Mouse (Mus musculus): ENCODE data around the gene Shpk. TPM values are rescaled to one million over a fixed set of nuclear protein-coding genes. Genes with fewer than 3 reads are reported as not detected.

Gene Shpk
- polyA plus RNA-seq, 1 experiment = 14.8 TPM

DNA sequence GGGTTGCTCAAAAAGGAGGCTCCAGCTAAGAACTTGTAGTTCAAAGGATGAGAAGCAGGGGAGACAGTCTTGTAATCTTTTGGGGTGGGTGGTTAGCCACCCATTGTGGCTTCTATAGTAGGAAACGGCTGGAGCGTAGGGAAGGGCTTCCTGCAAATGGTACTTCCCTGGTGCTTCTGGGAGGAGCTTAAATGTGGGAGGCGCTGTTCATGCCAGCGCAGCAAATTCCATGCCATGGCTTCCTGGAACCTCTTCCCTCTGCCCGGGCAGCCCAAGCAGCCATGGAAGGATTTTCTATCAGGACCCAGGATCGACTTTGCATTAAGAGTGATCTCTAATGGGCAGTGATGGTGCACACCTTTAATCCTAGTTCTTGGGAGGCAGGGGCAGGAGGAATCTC lies 30.7 kb upstream of the Shpk start:
- H3K36me3 ChIP-seq (ENCODE audit: control insufficient read depth, insufficient read depth, low read length) = no peaks in the 10 kb centered on the region
- no peak overlapping the region for H3K27ac ChIP-seq (ENCODE audit: insufficient read depth, low read depth, low read length)
- WGBS = 73% methylated on average over 6 of the region's 6 CpGs
- TF ChIP-seq CTCF (IDR thresholded peaks at IDR 0.05; ENCODE audit: extremely low read depth, insufficient read length, insufficient replicate concordance, low read depth, low read length) = no peak
- no peak for TF ChIP-seq POLR2A (IDR thresholded peaks at IDR 0.05; ENCODE audit: low read depth, low read length)
- no peak overlapping the region for H3K4me3 ChIP-seq (ENCODE audit: low read depth, low read length)
- H3K4me1 ChIP-seq (ENCODE audit: control insufficient read depth, insufficient read depth, insufficient read length, low read length) = peaks cover 11% of the 10 kb centered on the region; the same call in 1 of the 2 replicates
- H3K27me3 ChIP-seq (ENCODE audit: control insufficient read depth, insufficient read depth, low read length) = no peaks in the 10 kb centered on the region

DNA sequence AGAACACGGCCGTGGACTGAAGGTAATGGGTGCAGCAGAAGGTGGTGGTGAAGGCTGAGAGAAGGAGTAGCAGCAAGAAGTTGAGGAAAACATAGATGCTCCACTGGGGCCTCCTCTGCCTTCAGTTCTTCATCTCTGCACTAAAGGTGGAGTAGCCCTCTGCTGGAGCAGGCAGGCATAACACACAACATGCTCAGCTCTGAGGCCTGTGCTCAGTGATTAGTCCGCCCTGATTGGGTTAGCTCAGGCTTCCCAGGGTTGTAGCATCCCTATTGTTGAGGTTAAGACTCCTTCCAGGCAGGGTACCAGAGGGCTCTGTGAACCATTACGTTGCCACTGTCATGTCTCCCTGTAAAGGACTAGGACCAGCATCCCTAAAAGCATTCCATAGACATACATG lies 30.0 kb upstream of the Shpk start:
- Histone ChIP-seq H3K27ac (ENCODE audit: insufficient read depth, low read depth, low read length) (no peak overlapping the region), H3K4me3 (ENCODE audit: low read depth, low read length) (no peak overlapping the region), H3K4me1 (ENCODE audit: control insufficient read depth, insufficient read depth, insufficient read length, low read length) (peaks cover 11% of the 10 kb centered on the region; the same call in 1 of the 2 replicates), H3K36me3 (ENCODE audit: control insufficient read depth, insufficient read depth, low read length) (no peaks in the 10 kb centered on the region), H3K27me3 (ENCODE audit: control insufficient read depth, insufficient read depth, low read length) (no peaks in the 10 kb centered on the region)
- WGBS = 58% methylated on average over 4 of the region's 4 CpGs
- no peak for TF ChIP-seq POLR2A (IDR thresholded peaks at IDR 0.05; ENCODE audit: low read depth, low read length)
- peak; percentile 59; the same call in 1 of the 2 replicates for TF ChIP-seq CTCF (IDR thresholded peaks at IDR 0.05; ENCODE audit: extremely low read depth, insufficient read length, insufficient replicate concordance, low read depth, low read length)

DNA sequence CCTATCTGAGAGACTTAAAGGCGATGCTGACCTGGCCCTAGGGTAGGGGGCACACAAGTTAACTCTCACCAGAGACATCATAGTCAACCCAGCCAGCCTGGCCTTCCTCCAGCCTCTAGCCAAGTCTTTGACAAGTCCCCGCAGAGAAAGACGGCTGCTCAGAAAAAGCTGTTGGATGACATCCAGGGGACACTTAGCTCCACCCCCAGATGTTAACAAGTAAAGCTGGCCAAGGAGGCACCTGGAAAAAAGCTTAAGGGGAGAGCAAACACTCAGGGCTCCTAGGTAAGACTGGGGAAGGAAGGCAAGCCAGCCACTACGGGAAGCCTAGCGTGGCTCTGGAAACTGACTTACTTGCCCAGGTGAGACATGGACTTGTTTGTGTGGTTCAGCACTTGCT lies 27.1 kb upstream of the Shpk start:
- Histone ChIP-seq H3K36me3 (ENCODE audit: control insufficient read depth, insufficient read depth, low read length) (peaks cover 3% of the 10 kb centered on the region), H3K4me3 (ENCODE audit: low read depth, low read length) (no peak overlapping the region), H3K27ac (ENCODE audit: insufficient read depth, low read depth, low read length) (no peak overlapping the region), H3K27me3 (ENCODE audit: control insufficient read depth, insufficient read depth, low read length) (no peaks in the 10 kb centered on the region), H3K4me1 (ENCODE audit: control insufficient read depth, insufficient read depth, insufficient read length, low read length) (peaks cover 11% of the 10 kb centered on the region; the same call in 1 of the 2 replicates)
- TF ChIP-seq POLR2A (IDR thresholded peaks at IDR 0.05; ENCODE audit: low read depth, low read length) = no peak
- no peak for TF ChIP-seq CTCF (IDR thresholded peaks at IDR 0.05; ENCODE audit: extremely low read depth, insufficient read length, insufficient replicate concordance, low read depth, low read length)
- 21% methylated on average over 5 of the region's 5 CpGs for whole genome bisulfite sequencing

DNA sequence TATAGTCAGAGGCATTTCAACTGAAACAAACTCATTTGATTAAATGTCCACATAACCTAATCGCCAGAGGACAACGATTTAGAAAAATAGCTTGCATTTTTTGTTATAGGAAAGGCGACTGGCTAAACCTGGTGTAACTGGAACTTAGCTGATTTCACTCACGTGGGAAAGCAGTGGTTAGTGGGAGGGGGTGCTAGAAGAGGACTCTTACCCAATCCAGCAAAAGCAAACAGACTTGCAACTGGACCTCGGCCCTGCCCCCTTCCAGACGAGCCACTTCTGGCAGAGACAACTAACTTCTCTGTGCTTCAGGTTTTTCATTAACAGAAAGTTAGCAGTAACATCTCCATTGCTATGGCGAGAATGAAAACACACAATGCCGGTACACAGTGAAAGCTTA lies 23.6 kb upstream of the Shpk start:
- no peaks in the 10 kb centered on the region for H3K27me3 ChIP-seq (ENCODE audit: control insufficient read depth, insufficient read depth, low read length)
- peaks cover 6% of the 10 kb centered on the region for H3K36me3 ChIP-seq (ENCODE audit: control insufficient read depth, insufficient read depth, low read length)
- peaks cover 4% of the 10 kb centered on the region; the same call in 1 of the 2 replicates for H3K4me1 ChIP-seq (ENCODE audit: control insufficient read depth, insufficient read depth, insufficient read length, low read length)
- no peak for TF ChIP-seq POLR2A (IDR thresholded peaks at IDR 0.05; ENCODE audit: low read depth, low read length)
- no peak for TF ChIP-seq CTCF (IDR thresholded peaks at IDR 0.05; ENCODE audit: extremely low read depth, insufficient read length, insufficient replicate concordance, low read depth, low read length)
- H3K27ac ChIP-seq (ENCODE audit: insufficient read depth, low read depth, low read length) = no peak overlapping the region
- 10% methylated on average over 8 of the region's 8 CpGs for WGBS
- H3K4me3 ChIP-seq (ENCODE audit: low read depth, low read length) = peak overlapping the region; percentile 27; the same call in 1 of the 2 replicates

DNA sequence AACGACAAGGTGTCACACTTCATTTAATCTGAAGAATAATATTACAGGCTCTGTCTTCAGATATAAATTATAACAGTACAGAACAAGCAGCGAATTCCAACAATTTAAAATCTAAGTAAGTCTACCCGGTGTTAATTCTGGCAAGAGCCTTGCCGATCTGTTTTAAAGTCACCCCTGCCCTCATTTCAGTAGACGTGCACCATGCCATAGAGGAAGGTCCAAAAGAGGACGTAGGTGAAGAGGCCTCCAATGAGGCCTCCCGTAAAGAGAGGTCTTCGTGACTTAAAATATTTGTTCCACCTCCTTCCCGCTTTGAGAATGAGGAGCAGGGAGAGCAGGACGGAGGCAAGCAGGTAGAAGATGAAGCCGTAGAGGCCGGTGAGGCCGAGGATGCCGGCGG lies 23.1 kb upstream of the Shpk start:
- Histone ChIP-seq H3K27me3 (ENCODE audit: control insufficient read depth, insufficient read depth, low read length) (no peaks in the 10 kb centered on the region), H3K36me3 (ENCODE audit: control insufficient read depth, insufficient read depth, low read length) (peaks cover 9% of the 10 kb centered on the region), H3K27ac (ENCODE audit: insufficient read depth, low read depth, low read length) (no peak overlapping the region; the same call in 1 of the 2 replicates), H3K4me1 (ENCODE audit: control insufficient read depth, insufficient read depth, insufficient read length, low read length) (peaks cover 4% of the 10 kb centered on the region; the same call in 1 of the 2 replicates), H3K4me3 (ENCODE audit: low read depth, low read length) (peak overlapping the region; percentile 89)
- TF ChIP-seq CTCF (IDR thresholded peaks at IDR 0.05; ENCODE audit: extremely low read depth, insufficient read length, insufficient replicate concordance, low read depth, low read length) = no peak
- under 1% methylated on average over 15 of the region's 15 CpGs for WGBS

DNA sequence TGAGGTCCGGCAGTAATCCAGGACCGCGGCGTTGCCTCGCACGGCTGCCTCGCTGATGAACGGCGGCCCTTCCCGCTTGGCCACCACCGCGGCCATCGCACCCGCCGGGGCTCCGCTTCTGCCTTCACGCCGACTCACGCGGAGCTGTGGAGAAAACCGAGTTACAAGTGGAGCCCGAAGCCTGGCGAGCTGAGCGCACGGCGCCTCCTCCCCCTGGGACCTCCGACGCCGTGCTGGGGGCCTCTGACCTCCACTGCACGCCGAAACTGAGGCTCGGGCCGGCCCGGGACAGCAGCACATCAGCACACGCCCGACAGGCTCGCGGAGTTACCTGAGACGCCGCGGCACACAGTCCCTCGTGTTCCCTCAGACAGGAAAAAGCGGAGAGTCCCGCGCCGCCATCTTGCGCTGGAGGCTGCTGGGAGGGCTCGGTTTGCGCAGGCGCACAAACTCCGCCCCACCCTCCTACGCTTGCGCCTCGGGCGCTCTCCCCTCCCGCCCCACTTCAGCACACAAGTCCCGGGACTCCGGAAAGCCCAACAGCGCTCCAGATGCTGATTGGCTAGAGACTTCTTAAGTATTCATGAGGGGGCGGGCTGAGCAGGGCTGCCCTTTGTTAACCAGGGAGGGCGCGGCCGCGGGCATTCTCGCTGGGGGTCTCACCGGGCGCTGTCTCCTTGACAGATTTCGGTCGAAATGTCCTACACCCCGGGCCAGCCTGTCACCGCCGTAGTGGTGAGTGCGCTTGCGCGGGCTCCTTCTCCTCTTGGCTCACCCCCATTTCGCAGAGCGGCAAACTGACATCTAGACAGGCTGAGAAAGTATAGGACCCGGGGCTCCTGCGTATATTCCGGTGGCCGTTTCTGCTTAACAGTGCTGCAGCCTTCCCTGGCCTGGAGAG lies 22.4 kb upstream of the Shpk start, which contains the start of the genes Emc6 and Tax1bp3:
TSS of gene Emc6 (minus strand) at position 430 of the 901 bp plus-strand sequence.
TSS of gene Tax1bp3 (plus strand) at position 476 of the 901 bp plus-strand sequence.
- Histone ChIP-seq H3K27ac (ENCODE audit: insufficient read depth, low read depth, low read length) (peak within 1 kb of the TSS; percentile 99), H3K27me3 (ENCODE audit: control insufficient read depth, insufficient read depth, low read length) (no peaks in the 10 kb centered on the region), H3K4me1 (ENCODE audit: control insufficient read depth, insufficient read depth, insufficient read length, low read length) (peaks cover 4% of the 10 kb centered on the region; the same call in 1 of the 2 replicates), H3K36me3 (ENCODE audit: control insufficient read depth, insufficient read depth, low read length) (peaks cover 9% of the 10 kb centered on the region), H3K4me3 (ENCODE audit: low read depth, low read length) (peak within 1 kb of the TSS; percentile 89)
- TF ChIP-seq CTCF (IDR thresholded peaks at IDR 0.05; ENCODE audit: extremely low read depth, insufficient read length, insufficient replicate concordance, low read depth, low read length) = no peak
- peak; percentile 73 for TF ChIP-seq POLR2A (IDR thresholded peaks at IDR 0.05; ENCODE audit: low read depth, low read length)
- WGBS = under 1% methylated on average over 81 of the region's 81 CpGs

DNA sequence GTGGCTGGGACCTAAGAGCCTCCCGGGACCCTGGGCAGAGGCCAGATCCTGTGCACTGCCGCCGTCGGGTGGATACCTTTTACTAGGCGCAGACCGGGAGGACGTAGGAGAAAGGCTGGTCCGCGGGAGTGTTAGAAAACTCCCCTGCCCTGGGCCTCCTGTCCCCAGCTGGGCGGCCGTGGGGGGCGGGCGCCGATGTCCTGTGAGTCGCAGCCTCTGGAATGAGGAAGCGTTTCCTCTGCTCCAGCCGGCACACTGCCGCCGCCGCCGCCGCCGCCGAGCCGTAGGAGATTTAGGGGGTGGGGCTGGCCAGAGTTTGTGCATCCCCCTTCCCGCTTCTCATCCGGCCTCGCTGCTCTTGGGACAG lies 21.8 kb upstream of the Shpk start:
- Histone ChIP-seq H3K27ac (ENCODE audit: insufficient read depth, low read depth, low read length) (peak overlapping the region; percentile 99), H3K36me3 (ENCODE audit: control insufficient read depth, insufficient read depth, low read length) (peaks cover 14% of the 10 kb centered on the region), H3K4me3 (ENCODE audit: low read depth, low read length) (peak overlapping the region; percentile 89), H3K4me1 (ENCODE audit: control insufficient read depth, insufficient read depth, insufficient read length, low read length) (peaks cover 4% of the 10 kb centered on the region; the same call in 1 of the 2 replicates), H3K27me3 (ENCODE audit: control insufficient read depth, insufficient read depth, low read length) (no peaks in the 10 kb centered on the region)
- 1% methylated on average over 28 of the region's 28 CpGs for WGBS
- TF ChIP-seq POLR2A (IDR thresholded peaks at IDR 0.05; ENCODE audit: low read depth, low read length) (no peak), CTCF (IDR thresholded peaks at IDR 0.05; ENCODE audit: extremely low read depth, insufficient read length, insufficient replicate concordance, low read depth, low read length) (no peak)
